Mouse (Mus musculus) limb, embryonic 12.5 days (tissue): ENCODE data around the gene Ppp1r3c. TPM values are rescaled to one million over a fixed set of nuclear protein-coding genes. Genes with fewer than 3 reads are reported as not detected.

Source experiments
- ATAC-seq: fragments of 200-750 bp; cut with Nextera tagmentation; 2 replicates; pipeline ENCODE4 v1.8.0; 2017; ENCODE audit warnings: low read depth, moderate TSS enrichment; ENCODE audit not compliant: insufficient number of reproducible peaks, insufficient read depth, low FRiP score, low TSS enrichment
- H3K27ac ChIP-seq: fragments of 300-500 bp; sonication (generic); 2 replicates; pipeline ENCODE4 v1.5.1; 2016; ENCODE audit warnings: mild to moderate bottlenecking, moderate library complexity
- H3K27me3 ChIP-seq: fragments of 300-500 bp; sonication (generic); 2 replicates; pipeline ENCODE4 v1.6.1; 2016; ENCODE audit warnings: mild to moderate bottlenecking, moderate library complexity
- H3K36me3 ChIP-seq: fragments of 300-500 bp; sonication (generic); 2 replicates; pipeline ENCODE4 v1.6.1; 2016; ENCODE audit warnings: mild to moderate bottlenecking, moderate library complexity
- H3K4me1 ChIP-seq: fragments of 300-500 bp; sonication (generic); replicated peaks from 2 replicates; pipeline ENCODE4 v1.6.1; 2016
- H3K4me2 ChIP-seq: fragments of 300-500 bp; sonication (generic); 2 replicates; pipeline ENCODE4 v1.6.1; 2016; ENCODE audit warnings: mild to moderate bottlenecking, moderate library complexity
- H3K4me3 ChIP-seq: fragments of 300-500 bp; sonication (generic); replicated peaks from 2 replicates; pipeline ENCODE4 v1.5.1; 2016; ENCODE audit warnings: mild to moderate bottlenecking
- H3K9ac ChIP-seq: fragments of 300-500 bp; sonication (generic); replicated peaks from 2 replicates; pipeline ENCODE4 v1.6.1; 2016; ENCODE audit warnings: mild to moderate bottlenecking, moderate library complexity
- H3K9me3 ChIP-seq: fragments of 300-500 bp; sonication (generic); 2 replicates; pipeline ENCODE4 v1.6.1; 2016; ENCODE audit warnings: mild to moderate bottlenecking, moderate library complexity
- WGBS: fragments of 180-500 bp; shearing (Covaris S2); methylation state at CpG from one replicate; pipeline ENCODE4 v1.1.7; 2016; 5-methylcytosine and 5-hydroxymethylcytosine counted together
- polyA plus RNA-seq: library from polyadenylated mRNA; unstranded; fragments of >200 nt; fragmentation: Nextera tagmentation; extraction: Ambion mirVana; gene quantifications from 2 replicates; pipeline ENCODE4 v1.2.1, GENCODE M21; 2016

Gene Ppp1r3c
- polyA plus RNA-seq, result 4.0 and 4.3 TPM in 2 replicates

- Histone ChIP-seq H3K4me2 (peak within 1 kb of the TSS; percentile 66), H3K36me3 (0 out of 2 replicates have a peak, but pooled peaks cover 4% of the 10 kb centered on the region), H3K27me3 (no peaks in the 10 kb centered on the region), H3K4me3 (peak within 1 kb of the TSS; percentile 44), H3K9ac (peak within 1 kb of the TSS; percentile 72), H3K9me3 (0 out of 2 replicates have a peak, but pooled peaks cover 3% of the 10 kb centered on the region), H3K27ac (peak within 1 kb of the TSS; percentile 89), H3K4me1 (peaks cover 4% of the 10 kb centered on the region; the same call in 1 of the 2 replicates)
- under 1% methylated on average over 33 of the region's 33 CpGs for WGBS
- ATAC-seq, result peak; percentile 98
Measured at GRCm38 (mm10) chr19:36736537-36736936, at the start of gene Ppp1r3c. TSS of gene Ppp1r3c (minus strand) at chr19:36736653.

GRCm38 (mm10) chr19:36783179-36783578 lies 46.7 kb upstream of the Ppp1r3c start:
- Histone ChIP-seq H3K27ac (no peak overlapping the region), H3K36me3 (no peaks in the 10 kb centered on the region), H3K4me3 (no peak overlapping the region), H3K27me3 (no peaks in the 10 kb centered on the region), H3K9ac (no peak overlapping the region), H3K4me1 (no peaks in the 10 kb centered on the region), H3K9me3 (no peaks in the 10 kb centered on the region), H3K4me2 (no peak overlapping the region)
- ATAC-seq, result peak; percentile 66; the same call in 1 of the 2 replicates
- WGBS, result 84% methylated on average over 6 of the region's 6 CpGs

DNA sequence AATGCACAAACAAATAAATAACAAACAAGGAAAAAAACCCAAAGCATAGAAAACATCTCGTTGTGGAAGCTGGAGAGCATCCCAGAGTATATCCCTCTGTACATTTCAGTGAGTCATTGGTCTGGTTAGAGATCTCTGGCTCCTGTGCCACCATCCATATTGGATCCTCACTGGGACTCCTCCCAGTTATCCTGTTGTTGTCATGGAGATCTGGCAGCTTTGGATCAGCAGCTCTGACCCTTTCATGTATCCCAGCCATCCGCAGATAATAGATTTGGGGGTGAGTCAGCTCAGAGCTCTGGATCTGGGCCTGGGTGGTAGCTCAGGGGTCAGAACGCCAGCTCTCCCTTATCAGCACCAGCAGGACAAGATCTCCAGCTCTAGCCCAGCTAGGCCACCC lies 46.1 kb upstream of the Ppp1r3c start:
- no peak overlapping the region for H3K4me2 ChIP-seq
- H3K36me3 ChIP-seq, result no peaks in the 10 kb centered on the region
- no peaks in the 10 kb centered on the region for H3K9me3 ChIP-seq
- H3K4me3 ChIP-seq, result no peak overlapping the region
- no peak overlapping the region for H3K27ac ChIP-seq
- no peak overlapping the region for H3K9ac ChIP-seq
- ATAC-seq, result no peak
- no peaks in the 10 kb centered on the region for H3K4me1 ChIP-seq
- WGBS, result 74% methylated on average over 3 of the region's 3 CpGs
- H3K27me3 ChIP-seq, result no peaks in the 10 kb centered on the region

- Histone ChIP-seq H3K27me3 (no peaks in the 10 kb centered on the region), H3K27ac (no peak overlapping the region), H3K4me3 (no peak overlapping the region), H3K36me3 (no peaks in the 10 kb centered on the region), H3K9ac (no peak overlapping the region), H3K4me2 (no peak overlapping the region), H3K9me3 (no peaks in the 10 kb centered on the region), H3K4me1 (no peaks in the 10 kb centered on the region)
- ATAC-seq, result no peak
- 85% methylated on average over 3 of the region's 3 CpGs for WGBS
Measured at GRCm38 (mm10) chr19:36781996-36782395, 45.5 kb upstream of the Ppp1r3c start.

GRCm38 (mm10) chr19:36780375-36780774 lies 43.9 kb upstream of the Ppp1r3c start:
- ATAC-seq, result no peak
- H3K27ac ChIP-seq, result no peak overlapping the region
- no peak overlapping the region for H3K4me3 ChIP-seq
- H3K9ac ChIP-seq, result no peak overlapping the region
- H3K36me3 ChIP-seq, result no peaks in the 10 kb centered on the region
- H3K4me1 ChIP-seq, result no peaks in the 10 kb centered on the region
- no peak overlapping the region for H3K4me2 ChIP-seq
- 85% methylated on average over 1 of the region's 1 CpGs for WGBS
- H3K27me3 ChIP-seq, result no peaks in the 10 kb centered on the region
- no peaks in the 10 kb centered on the region for H3K9me3 ChIP-seq

GRCm38 (mm10) chr19:36779765-36780164 lies 43.3 kb upstream of the Ppp1r3c start:
- no peak overlapping the region for H3K4me2 ChIP-seq
- H3K27me3 ChIP-seq, result no peaks in the 10 kb centered on the region
- 52% methylated on average over 3 of the region's 3 CpGs for WGBS
- H3K4me1 ChIP-seq, result no peaks in the 10 kb centered on the region
- ATAC-seq, result no peak
- no peaks in the 10 kb centered on the region for H3K9me3 ChIP-seq
- no peak overlapping the region for H3K27ac ChIP-seq
- no peak overlapping the region for H3K9ac ChIP-seq
- H3K4me3 ChIP-seq, result no peak overlapping the region
- no peaks in the 10 kb centered on the region for H3K36me3 ChIP-seq

DNA sequence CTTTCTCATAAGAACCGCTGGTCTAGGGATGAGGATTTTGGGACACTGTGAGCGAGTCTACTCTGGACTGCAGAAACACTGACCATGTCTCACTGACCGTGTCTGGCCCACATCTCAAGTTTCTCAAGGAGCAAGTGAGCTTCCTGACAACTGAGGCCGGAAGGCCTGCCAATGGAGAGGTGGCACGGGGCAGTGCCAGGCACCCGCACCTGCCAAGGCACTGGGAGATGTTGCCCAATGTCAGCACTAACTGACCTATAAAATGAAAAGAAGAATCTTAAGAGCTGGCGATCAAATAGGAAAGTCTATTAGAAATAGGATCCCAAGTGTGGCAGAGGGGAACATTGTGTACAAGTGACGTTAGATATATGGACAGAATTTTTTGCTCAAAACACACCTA lies 39.1 kb upstream of the Ppp1r3c start:
- Histone ChIP-seq H3K4me1 (no peaks in the 10 kb centered on the region), H3K27me3 (no peaks in the 10 kb centered on the region; the same call in 1 of the 2 replicates), H3K27ac (no peak overlapping the region), H3K36me3 (no peaks in the 10 kb centered on the region), H3K9me3 (no peaks in the 10 kb centered on the region), H3K9ac (no peak overlapping the region), H3K4me3 (no peak overlapping the region), H3K4me2 (no peak overlapping the region)
- 92% methylated on average over 8 of the region's 8 CpGs for WGBS
- no peak for ATAC-seq

DNA sequence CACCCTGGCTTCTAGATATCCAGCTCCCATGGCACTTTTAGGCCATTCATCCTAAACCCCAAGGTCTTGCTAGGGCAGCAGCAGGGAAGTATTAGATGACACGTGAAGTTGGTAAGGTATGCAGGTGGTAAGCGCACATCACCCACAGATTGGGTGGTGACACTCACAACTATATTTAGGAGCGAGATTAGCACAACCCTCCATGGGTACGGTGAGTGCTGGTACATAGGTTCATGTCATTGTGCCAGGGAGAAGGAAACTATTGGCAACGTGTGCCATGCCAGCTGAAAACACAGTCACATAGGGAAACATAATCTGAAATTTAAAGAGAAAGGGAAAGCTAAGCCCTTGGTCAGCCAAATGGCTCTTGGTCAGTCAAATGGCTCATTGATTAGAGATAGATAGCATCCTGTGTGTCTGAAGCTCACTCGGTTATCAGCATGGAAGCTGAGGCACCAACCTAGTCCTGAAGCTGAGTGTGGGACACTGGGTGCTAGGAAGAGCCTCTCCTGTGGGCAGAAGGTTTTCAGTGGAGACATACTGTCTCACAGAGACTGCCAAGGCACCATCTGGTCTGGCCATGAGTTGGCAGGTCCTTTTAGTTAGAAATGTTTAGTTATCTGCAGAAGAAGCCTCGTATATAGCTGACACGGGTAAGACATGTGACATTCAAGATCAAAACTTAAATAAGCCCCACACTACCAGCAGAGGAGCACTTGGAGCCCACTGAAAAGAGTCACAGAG lies 37.4 kb upstream of the Ppp1r3c start:
- no peaks in the 10 kb centered on the region; the same call in 1 of the 2 replicates for H3K27me3 ChIP-seq
- no peaks in the 10 kb centered on the region for H3K9me3 ChIP-seq
- ATAC-seq, result no peak
- no peak overlapping the region for H3K4me2 ChIP-seq
- no peaks in the 10 kb centered on the region for H3K4me1 ChIP-seq
- H3K9ac ChIP-seq, result no peak overlapping the region
- H3K27ac ChIP-seq, result no peak overlapping the region
- WGBS, result 82% methylated on average over 8 of the region's 8 CpGs
- no peaks in the 10 kb centered on the region for H3K36me3 ChIP-seq
- no peak overlapping the region for H3K4me3 ChIP-seq

GRCm38 (mm10) chr19:36768084-36768483 lies 31.6 kb upstream of the Ppp1r3c start:
- Histone ChIP-seq H3K9me3 (no peaks in the 10 kb centered on the region), H3K4me2 (no peak overlapping the region), H3K4me1 (no peaks in the 10 kb centered on the region), H3K36me3 (no peaks in the 10 kb centered on the region), H3K27me3 (no peaks in the 10 kb centered on the region), H3K27ac (no peak overlapping the region), H3K9ac (no peak overlapping the region), H3K4me3 (no peak overlapping the region)
- 86% methylated on average over 8 of the region's 8 CpGs for WGBS
- ATAC-seq, result no peak

DNA sequence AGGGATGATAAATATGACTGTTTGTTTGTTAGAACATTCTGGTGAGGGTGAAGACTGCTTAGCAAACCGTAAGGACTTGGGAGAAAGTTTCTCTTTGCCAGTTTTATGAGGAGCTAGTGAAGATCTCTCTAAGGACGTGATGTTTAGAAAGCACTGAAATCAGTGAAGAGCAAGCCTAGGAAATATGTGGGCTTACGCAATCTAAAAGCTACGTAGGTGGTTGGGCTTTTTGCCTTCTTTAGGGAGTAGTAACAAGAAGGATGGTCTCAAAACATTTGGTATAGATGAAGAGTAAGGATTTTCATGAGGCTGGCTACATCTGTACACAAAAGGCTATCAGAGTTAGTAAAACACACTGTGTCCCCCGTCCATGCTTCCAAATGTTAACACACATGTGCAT lies 28.0 kb upstream of the Ppp1r3c start:
- H3K36me3 ChIP-seq, result no peaks in the 10 kb centered on the region
- no peaks in the 10 kb centered on the region for H3K4me1 ChIP-seq
- H3K9me3 ChIP-seq, result no peaks in the 10 kb centered on the region
- no peaks in the 10 kb centered on the region for H3K27me3 ChIP-seq
- H3K4me3 ChIP-seq, result no peak overlapping the region
- H3K4me2 ChIP-seq, result no peak overlapping the region
- 66% methylated on average over 5 of the region's 5 CpGs for WGBS
- no peak for ATAC-seq
- H3K9ac ChIP-seq, result no peak overlapping the region
- no peak overlapping the region for H3K27ac ChIP-seq

DNA sequence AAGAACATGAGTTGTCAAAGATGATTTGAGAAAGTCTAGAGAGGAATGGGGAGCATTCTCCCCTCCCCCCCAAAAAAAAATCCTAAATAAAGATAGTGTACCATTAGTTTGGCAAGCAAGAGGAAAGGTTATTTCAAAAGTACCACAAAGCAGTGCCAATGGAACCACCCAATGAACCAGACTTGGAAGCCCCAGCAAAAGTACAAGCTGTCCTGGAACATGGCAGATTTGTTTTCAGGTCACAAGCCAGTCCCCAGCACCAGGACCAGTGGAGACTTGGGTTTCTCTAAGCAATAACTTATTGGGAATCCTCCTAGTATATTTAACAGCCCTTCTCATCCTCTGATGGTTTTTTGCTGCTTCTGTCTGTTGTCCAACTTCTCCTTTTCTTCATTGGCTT lies 12.5 kb upstream of the Ppp1r3c start:
- no peaks in the 10 kb centered on the region for H3K4me1 ChIP-seq
- ATAC-seq, result no peak

DNA sequence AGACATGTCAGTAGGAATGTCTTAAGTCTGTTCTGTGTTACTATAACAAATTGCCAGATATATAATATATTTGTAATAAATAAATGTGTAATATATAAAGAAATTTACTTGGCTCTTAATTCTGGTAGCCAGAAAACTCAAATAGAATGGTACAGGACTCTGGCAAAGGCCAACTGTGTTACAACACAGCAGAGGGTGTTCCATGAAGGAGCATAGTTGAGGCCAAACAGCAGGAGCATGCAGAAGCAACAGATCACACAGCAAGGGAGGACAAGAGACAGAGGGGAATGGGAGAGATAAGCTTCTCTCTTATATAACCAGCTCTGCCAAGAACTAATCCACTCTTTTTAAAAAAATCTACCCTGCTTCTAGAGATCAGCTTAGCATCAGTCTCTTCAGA lies 5.9 kb upstream of the Ppp1r3c start:
- Histone ChIP-seq H3K4me3 (no peak overlapping the region), H3K27me3 (no peaks in the 10 kb centered on the region), H3K27ac (no peak overlapping the region), H3K4me1 (no peaks in the 10 kb centered on the region), H3K9ac (no peak overlapping the region), H3K36me3 (no peaks in the 10 kb centered on the region), H3K9me3 (0 out of 2 replicates have a peak, but pooled peaks cover 3% of the 10 kb centered on the region), H3K4me2 (no peak overlapping the region)
- no peak for ATAC-seq

More for the DNA sequence above, 12.5 kb upstream of the Ppp1r3c start:
- Histone ChIP-seq H3K27ac (no peak overlapping the region), H3K27me3 (no peaks in the 10 kb centered on the region), H3K4me3 (no peak overlapping the region), H3K9ac (no peak overlapping the region), H3K36me3 (no peaks in the 10 kb centered on the region), H3K9me3 (no peaks in the 10 kb centered on the region), H3K4me2 (no peak overlapping the region)
